Mouse (Mus musculus): ENCODE measurements around the gene Dpp6. TPM values are rescaled to one million over a fixed set of nuclear protein-coding genes. Genes with fewer than 3 reads are reported as not detected.

The Dpp6 gene
- polyA plus RNA-seq, 1 experiment from 2014 or later, result 86.2 TPM

GRCm38 (mm10) chr5:27317832-27318231 is 500.8 kb downstream of the Dpp6 start:
- Histone ChIP-seq H3K9me3 (no peaks in the 10 kb centered on the region), H3K4me1 (replicated peaks) (peaks cover 4% of the 10 kb centered on the region; the same call in 1 of the 2 replicates), H3K27me3 (no peaks in the 10 kb centered on the region), H3K4me2 (no peak overlapping the region), H3K4me3 (no peak overlapping the region), H3K36me3 (no peaks in the 10 kb centered on the region), H3K27ac (replicated peaks) (no peak overlapping the region), H3K9ac (no peak overlapping the region)
- no peak for ATAC-seq (ENCODE audit: low FRiP score, low read depth)
- 72% methylated on average over 1 of the region's 1 CpGs for WGBS

- WGBS, result 81% methylated on average over 4 of the region's 4 CpGs
- Histone ChIP-seq H3K4me2 (no peak overlapping the region), H3K9me3 (no peaks in the 10 kb centered on the region), H3K9ac (no peak overlapping the region), H3K27me3 (no peaks in the 10 kb centered on the region), H3K27ac (replicated peaks) (no peak overlapping the region), H3K36me3 (no peaks in the 10 kb centered on the region), H3K4me1 (replicated peaks) (peaks cover 8% of the 10 kb centered on the region; the same call in 1 of the 2 replicates), H3K4me3 (no peak overlapping the region)
- no peak for ATAC-seq (ENCODE audit: low FRiP score, low read depth)
These were observed 502.7 kb downstream of the Dpp6 start for GRCm38 (mm10) chr5:27319731-27320130.

- Histone ChIP-seq H3K27me3 (no peaks in the 10 kb centered on the region), H3K4me3 (no peak overlapping the region), H3K9me3 (no peaks in the 10 kb centered on the region), H3K27ac (replicated peaks) (peak overlapping the region; percentile 22; the same call in 1 of the 2 replicates), H3K4me2 (no peak overlapping the region), H3K4me1 (replicated peaks) (peaks cover 9% of the 10 kb centered on the region; the same call in 1 of the 2 replicates), H3K9ac (no peak overlapping the region), H3K36me3 (no peaks in the 10 kb centered on the region)
- 64% methylated on average over 3 of the region's 3 CpGs for WGBS
- 0 out of 2 replicates have a peak, but pooled peaks have one; percentile 34 for ATAC-seq (ENCODE audit: low FRiP score, low read depth)
These were observed 506.1 kb downstream of the Dpp6 start for GRCm38 (mm10) chr5:27322895-27323792.

- Histone ChIP-seq H3K27me3 (no peaks in the 10 kb centered on the region), H3K9me3 (no peaks in the 10 kb centered on the region), H3K4me3 (no peak overlapping the region), H3K4me1 (replicated peaks) (peaks cover 9% of the 10 kb centered on the region; the same call in 1 of the 2 replicates), H3K36me3 (no peaks in the 10 kb centered on the region), H3K9ac (no peak overlapping the region), H3K4me2 (no peak overlapping the region), H3K27ac (replicated peaks) (no peak overlapping the region)
- WGBS, result 59% methylated on average over 3 of the region's 3 CpGs
- no peak for ATAC-seq (ENCODE audit: low FRiP score, low read depth)
These were observed 507.4 kb downstream of the Dpp6 start for GRCm38 (mm10) chr5:27324346-27324928.

- H3K27ac ChIP-seq (replicated peaks), result no peak overlapping the region
- 63% methylated on average over 2 of the region's 2 CpGs for WGBS
- no peak overlapping the region for H3K4me3 ChIP-seq
- no peaks in the 10 kb centered on the region for H3K27me3 ChIP-seq
- H3K36me3 ChIP-seq, result no peaks in the 10 kb centered on the region
- no peak for ATAC-seq (ENCODE audit: low FRiP score, low read depth)
- H3K9me3 ChIP-seq, result no peaks in the 10 kb centered on the region
- H3K4me2 ChIP-seq, result no peak overlapping the region
- peaks cover 15% of the 10 kb centered on the region for H3K4me1 ChIP-seq (replicated peaks)
- no peak overlapping the region for H3K9ac ChIP-seq
These were observed 519.7 kb downstream of the Dpp6 start for GRCm38 (mm10) chr5:27336698-27337097.

GRCm38 (mm10) chr5:27339196-27340030 is 522.4 kb downstream of the Dpp6 start:
- H3K9me3 ChIP-seq, result no peaks in the 10 kb centered on the region
- H3K27ac ChIP-seq (replicated peaks), result peak overlapping the region; percentile 58
- H3K4me2 ChIP-seq, result no peak overlapping the region
- H3K9ac ChIP-seq, result no peak overlapping the region
- 67% methylated on average over 5 of the region's 5 CpGs for WGBS
- H3K4me3 ChIP-seq, result no peak overlapping the region
- no peaks in the 10 kb centered on the region for H3K27me3 ChIP-seq
- H3K4me1 ChIP-seq (replicated peaks), result peaks cover 17% of the 10 kb centered on the region
- H3K36me3 ChIP-seq, result no peaks in the 10 kb centered on the region
- ATAC-seq (ENCODE audit: low FRiP score, low read depth), result no peak

- no peaks in the 10 kb centered on the region for H3K36me3 ChIP-seq
- no peaks in the 10 kb centered on the region for H3K9me3 ChIP-seq
- 83% methylated on average over 6 of the region's 6 CpGs for WGBS
- H3K4me2 ChIP-seq, result no peak overlapping the region
- H3K9ac ChIP-seq, result no peak overlapping the region
- H3K4me1 ChIP-seq (replicated peaks), result peaks cover 17% of the 10 kb centered on the region
- no peak overlapping the region for H3K4me3 ChIP-seq
- no peaks in the 10 kb centered on the region for H3K27me3 ChIP-seq
- ATAC-seq (ENCODE audit: low FRiP score, low read depth), result no peak
- H3K27ac ChIP-seq (replicated peaks), result no peak overlapping the region
These were observed 525.3 kb downstream of the Dpp6 start for GRCm38 (mm10) chr5:27342276-27342675.

- no peak for ATAC-seq (ENCODE audit: low FRiP score, low read depth)
- H3K27me3 ChIP-seq, result no peaks in the 10 kb centered on the region
- no peak overlapping the region for H3K9ac ChIP-seq
- H3K9me3 ChIP-seq, result no peaks in the 10 kb centered on the region
- H3K4me3 ChIP-seq, result no peak overlapping the region
- WGBS, result 90% methylated on average over 1 of the region's 1 CpGs
- H3K36me3 ChIP-seq, result no peaks in the 10 kb centered on the region
- H3K4me1 ChIP-seq (replicated peaks), result peaks cover 24% of the 10 kb centered on the region
- H3K27ac ChIP-seq (replicated peaks), result no peak overlapping the region
- H3K4me2 ChIP-seq, result no peak overlapping the region
These were observed 526.6 kb downstream of the Dpp6 start for GRCm38 (mm10) chr5:27343626-27344025.

GRCm38 (mm10) chr5:27348181-27349095 is 531.4 kb downstream of the Dpp6 start:
- WGBS, result 32% methylated on average over 5 of the region's 5 CpGs
- H3K4me2 ChIP-seq, result no peak overlapping the region
- H3K27ac ChIP-seq (replicated peaks), result peak overlapping the region; percentile 46
- H3K4me1 ChIP-seq (replicated peaks), result peaks cover 30% of the 10 kb centered on the region
- no peak overlapping the region for H3K4me3 ChIP-seq
- H3K36me3 ChIP-seq, result no peaks in the 10 kb centered on the region
- no peaks in the 10 kb centered on the region for H3K9me3 ChIP-seq
- no peak overlapping the region for H3K9ac ChIP-seq
- no peak; the same call in 1 of the 2 replicates for ATAC-seq (ENCODE audit: low FRiP score, low read depth)
- no peaks in the 10 kb centered on the region for H3K27me3 ChIP-seq

GRCm38 (mm10) chr5:27357630-27358029 is 540.6 kb downstream of the Dpp6 start:
- no peaks in the 10 kb centered on the region for H3K36me3 ChIP-seq
- H3K9me3 ChIP-seq, result no peaks in the 10 kb centered on the region
- H3K4me3 ChIP-seq, result no peak overlapping the region
- H3K9ac ChIP-seq, result no peak overlapping the region
- 64% methylated on average over 3 of the region's 3 CpGs for WGBS
- H3K4me2 ChIP-seq, result no peak overlapping the region
- no peaks in the 10 kb centered on the region for H3K27me3 ChIP-seq
- no peak for ATAC-seq (ENCODE audit: low FRiP score, low read depth)
- H3K4me1 ChIP-seq (replicated peaks), result no peaks in the 10 kb centered on the region
- H3K27ac ChIP-seq (replicated peaks), result no peak overlapping the region

- Histone ChIP-seq H3K27me3 (no peaks in the 10 kb centered on the region), H3K9ac (no peak overlapping the region), H3K36me3 (no peaks in the 10 kb centered on the region), H3K4me1 (replicated peaks) (no peaks in the 10 kb centered on the region), H3K4me3 (no peak overlapping the region), H3K27ac (replicated peaks) (no peak overlapping the region), H3K9me3 (no peaks in the 10 kb centered on the region), H3K4me2 (no peak overlapping the region)
- 80% methylated on average over 2 of the region's 2 CpGs for WGBS
- no peak for ATAC-seq (ENCODE audit: low FRiP score, low read depth)
These were observed 548.9 kb downstream of the Dpp6 start for GRCm38 (mm10) chr5:27365946-27366345.

Data from hindbrain, embryonic 15.5 days (tissue).